Mouse (Mus musculus): ENCODE measurements at regions not wholly inside any gene's neighbourhood (a gene's known extent, or its start where the extent isn't known, plus 50 kb on each side); places are given as distances from the start of the nearest gene placed in this dataset.

DNA sequence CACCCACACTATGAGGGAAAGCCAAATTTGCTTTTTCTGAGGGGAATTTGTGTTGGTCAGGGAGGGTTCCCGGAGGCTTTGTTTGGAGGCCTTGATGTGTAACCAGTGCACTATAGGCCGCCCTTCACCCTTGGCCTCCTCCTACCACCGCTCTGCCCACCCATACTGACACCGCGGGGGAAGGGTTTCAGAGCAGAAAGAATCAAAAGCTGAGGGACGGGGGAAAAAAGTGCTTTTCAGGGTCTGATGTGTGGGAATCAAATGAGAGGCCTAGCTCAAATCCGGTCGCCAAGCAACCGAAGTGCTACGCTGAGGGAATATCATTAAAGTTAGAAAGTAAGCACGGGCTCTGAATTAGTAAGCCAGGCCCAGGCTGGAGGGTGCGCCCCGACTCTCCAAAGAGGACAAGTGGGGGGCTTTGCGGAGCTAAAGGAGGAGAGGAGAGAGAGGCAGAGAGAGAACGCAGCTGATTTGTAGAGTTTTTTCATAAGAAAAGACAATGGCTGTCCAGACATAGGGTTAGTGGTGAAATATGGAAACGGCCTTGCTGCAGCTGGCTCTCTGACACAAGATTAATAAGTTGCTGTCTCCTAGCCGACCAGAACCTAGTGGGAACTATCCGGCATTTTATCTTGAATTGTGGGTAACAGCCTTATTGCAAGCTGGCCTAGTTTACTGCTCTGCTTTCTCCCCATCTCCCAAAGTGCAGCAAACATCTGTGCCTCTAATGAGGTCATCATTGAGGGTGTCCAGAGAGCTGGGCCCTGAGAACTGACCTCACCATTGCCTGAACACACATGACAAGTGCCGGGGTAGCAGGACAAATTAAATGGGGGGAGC is 438.3 kb downstream of the Sox2 start:
- ATAC-seq (replicated peaks; ENCODE audit: low FRiP score) = 0 out of 2 replicates have a peak, but pooled peaks have one; percentile 66
- Histone ChIP-seq H3K9ac (no peak overlapping the region), H3K4me2 (no peak overlapping the region), H3K9me3 (replicated peaks) (no peaks in the 10 kb centered on the region), H3K4me1 (peaks cover 13% of the 10 kb centered on the region), H3K36me3 (no peaks in the 10 kb centered on the region), H3K27me3 (no peaks in the 10 kb centered on the region), H3K27ac (peak overlapping the region; percentile 54), H3K4me3 (replicated peaks) (no peak overlapping the region)
- WGBS = 51% methylated on average over 19 of the region's 19 CpGs

DNA sequence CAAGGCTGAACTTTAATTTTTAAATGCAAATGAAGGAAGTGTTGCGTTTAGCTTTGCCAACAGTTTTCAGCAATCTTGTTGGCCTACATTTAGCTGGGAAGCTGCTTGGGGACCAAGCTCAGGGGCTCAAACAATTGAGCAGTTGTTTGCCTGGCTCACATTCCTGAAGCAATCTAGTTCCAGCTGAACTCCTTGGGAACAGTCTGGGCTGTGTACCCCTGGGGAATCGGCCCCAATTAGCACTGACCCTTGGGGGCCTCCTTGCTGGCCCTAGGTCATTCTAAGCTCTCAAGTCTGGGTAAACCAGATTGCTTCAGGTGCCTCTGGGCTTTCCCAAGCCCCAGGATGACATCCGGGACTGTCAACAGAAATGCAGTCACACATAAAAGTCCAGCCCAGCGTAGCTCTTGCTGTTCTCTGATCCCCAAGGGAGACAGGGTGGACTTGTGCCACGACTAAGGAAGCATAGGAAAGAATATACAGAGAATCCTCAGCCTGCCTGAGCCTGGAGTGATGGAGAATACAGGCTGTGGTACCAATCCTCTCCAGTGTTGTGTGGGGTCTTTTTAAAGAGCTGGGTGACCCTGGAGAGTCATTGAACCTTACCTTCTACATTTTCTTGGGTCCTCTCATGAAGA is 440.4 kb downstream of the Sox2 start:
- no peaks in the 10 kb centered on the region for H3K27me3 ChIP-seq
- no peak overlapping the region for H3K4me3 ChIP-seq (replicated peaks)
- H3K36me3 ChIP-seq = no peaks in the 10 kb centered on the region
- H3K27ac ChIP-seq = no peak overlapping the region
- no peak overlapping the region for H3K4me2 ChIP-seq
- peaks cover 13% of the 10 kb centered on the region for H3K4me1 ChIP-seq
- peak; percentile 36; the same call in 1 of the 2 replicates for ATAC-seq (replicated peaks; ENCODE audit: low FRiP score)
- no peak overlapping the region for H3K9ac ChIP-seq
- no peaks in the 10 kb centered on the region for H3K9me3 ChIP-seq (replicated peaks)
- WGBS = 49% methylated on average over 5 of the region's 5 CpGs

DNA sequence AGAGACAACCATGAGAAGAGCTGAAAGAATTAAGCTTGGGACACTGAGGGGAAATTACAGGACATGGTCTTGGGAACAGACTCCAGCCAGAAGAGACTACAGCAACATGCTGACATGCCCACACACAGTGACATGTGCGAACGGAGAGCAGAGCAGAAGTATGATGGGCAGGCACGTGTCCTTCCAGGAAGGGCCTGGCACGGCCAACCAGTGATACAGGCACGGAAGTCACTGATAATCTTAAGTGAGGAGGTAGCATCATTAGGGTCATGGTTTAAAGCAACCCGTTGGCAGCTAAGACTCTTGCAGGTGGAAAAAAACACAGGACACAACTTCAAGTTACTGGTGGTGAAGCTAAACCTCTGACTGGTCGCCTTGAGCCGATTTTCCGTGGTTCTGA is 442.8 kb downstream of the Sox2 start:
- Histone ChIP-seq H3K4me3 (replicated peaks) (no peak overlapping the region), H3K9me3 (replicated peaks) (no peaks in the 10 kb centered on the region), H3K9ac (no peak overlapping the region), H3K4me2 (no peak overlapping the region), H3K36me3 (no peaks in the 10 kb centered on the region), H3K27me3 (no peaks in the 10 kb centered on the region), H3K4me1 (peaks cover 13% of the 10 kb centered on the region), H3K27ac (no peak overlapping the region)
- ATAC-seq (replicated peaks; ENCODE audit: low FRiP score) = no peak
- WGBS = 76% methylated on average over 9 of the region's 9 CpGs

DNA sequence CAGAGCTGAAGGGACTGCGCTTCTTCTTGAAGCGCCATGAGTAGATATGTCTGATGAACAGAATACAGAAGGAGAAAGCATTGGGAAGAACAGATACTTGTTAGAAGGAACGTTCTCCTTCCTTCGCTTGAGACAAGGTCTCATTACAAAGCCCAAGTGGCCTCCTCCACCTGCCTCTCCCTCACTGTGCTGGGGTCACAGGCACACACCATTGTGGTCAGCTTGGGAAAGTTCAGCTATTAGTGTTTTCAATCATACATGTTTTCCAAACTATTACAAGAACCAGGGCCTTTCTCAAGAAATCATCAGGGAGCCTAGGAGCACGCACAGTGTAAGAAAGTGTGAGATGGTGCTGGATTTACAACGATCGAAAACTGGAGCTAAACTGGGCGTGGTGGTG is 445.0 kb downstream of the Sox2 start:
- H3K4me2 ChIP-seq = no peak overlapping the region
- no peak overlapping the region for H3K4me3 ChIP-seq (replicated peaks)
- WGBS = 93% methylated on average over 8 of the region's 8 CpGs
- no peaks in the 10 kb centered on the region for H3K36me3 ChIP-seq
- no peaks in the 10 kb centered on the region for H3K9me3 ChIP-seq (replicated peaks)
- no peak for ATAC-seq (replicated peaks; ENCODE audit: low FRiP score)
- 0 out of 2 replicates have a peak, but pooled peaks cover 2% of the 10 kb centered on the region for H3K4me1 ChIP-seq
- H3K27ac ChIP-seq = no peak overlapping the region
- peaks cover 10% of the 10 kb centered on the region; the same call in 1 of the 2 replicates for H3K27me3 ChIP-seq
- H3K9ac ChIP-seq = no peak overlapping the region

DNA sequence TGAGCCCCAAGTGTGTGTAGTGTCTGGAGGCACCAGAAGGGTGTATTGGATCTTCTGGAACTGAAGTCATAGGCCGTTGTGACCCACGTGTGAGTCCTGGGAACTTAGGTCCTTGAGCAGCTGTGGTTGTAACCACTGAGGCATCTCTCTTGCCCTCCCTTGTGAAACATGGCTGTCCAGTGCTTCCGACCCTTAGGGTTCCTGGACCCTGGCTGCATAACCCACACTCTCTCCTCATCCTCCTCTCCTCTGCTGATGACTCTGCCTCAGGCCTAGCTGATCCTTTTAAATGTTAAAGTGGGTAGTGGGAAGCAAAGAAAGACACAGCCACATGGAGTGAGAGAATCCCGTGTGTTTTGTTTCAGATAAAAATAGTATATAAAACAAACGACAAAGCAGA is 446.2 kb downstream of the Sox2 start:
- no peaks in the 10 kb centered on the region for H3K36me3 ChIP-seq
- H3K4me1 ChIP-seq = no peaks in the 10 kb centered on the region
- H3K4me2 ChIP-seq = no peak overlapping the region
- H3K27me3 ChIP-seq = peaks cover 20% of the 10 kb centered on the region
- H3K9ac ChIP-seq = no peak overlapping the region
- no peaks in the 10 kb centered on the region for H3K9me3 ChIP-seq (replicated peaks)
- no peak overlapping the region for H3K27ac ChIP-seq
- ATAC-seq (replicated peaks; ENCODE audit: low FRiP score) = no peak
- no peak overlapping the region for H3K4me3 ChIP-seq (replicated peaks)
- 82% methylated on average over 5 of the region's 5 CpGs for WGBS

DNA sequence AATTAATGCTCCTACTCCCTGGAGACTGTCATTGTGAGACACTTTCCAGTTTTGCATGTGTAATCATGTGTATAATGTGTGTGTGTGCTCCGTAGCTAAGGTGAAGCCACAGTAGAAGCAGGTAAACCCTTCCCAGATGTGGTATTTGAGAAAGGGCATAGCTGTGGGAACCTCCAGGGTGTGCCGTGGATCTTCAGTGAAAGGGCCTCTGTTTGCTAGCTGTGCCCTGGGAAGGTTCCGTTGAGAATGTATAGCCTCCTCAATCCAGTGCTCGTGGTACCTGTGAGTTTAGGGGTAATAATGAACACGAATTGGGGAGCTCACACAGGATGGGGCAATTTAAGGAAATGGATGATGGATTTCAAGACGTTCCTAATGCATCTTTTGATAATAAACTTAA is 447.6 kb downstream of the Sox2 start:
- no peaks in the 10 kb centered on the region for H3K36me3 ChIP-seq
- H3K4me1 ChIP-seq = no peaks in the 10 kb centered on the region
- H3K4me3 ChIP-seq (replicated peaks) = no peak overlapping the region
- H3K9me3 ChIP-seq (replicated peaks) = no peaks in the 10 kb centered on the region
- 79% methylated on average over 6 of the region's 6 CpGs for WGBS
- H3K27ac ChIP-seq = no peak overlapping the region
- ATAC-seq (replicated peaks; ENCODE audit: low FRiP score) = no peak
- peaks cover 32% of the 10 kb centered on the region for H3K27me3 ChIP-seq
- no peak overlapping the region for H3K4me2 ChIP-seq
- H3K9ac ChIP-seq = no peak overlapping the region

DNA sequence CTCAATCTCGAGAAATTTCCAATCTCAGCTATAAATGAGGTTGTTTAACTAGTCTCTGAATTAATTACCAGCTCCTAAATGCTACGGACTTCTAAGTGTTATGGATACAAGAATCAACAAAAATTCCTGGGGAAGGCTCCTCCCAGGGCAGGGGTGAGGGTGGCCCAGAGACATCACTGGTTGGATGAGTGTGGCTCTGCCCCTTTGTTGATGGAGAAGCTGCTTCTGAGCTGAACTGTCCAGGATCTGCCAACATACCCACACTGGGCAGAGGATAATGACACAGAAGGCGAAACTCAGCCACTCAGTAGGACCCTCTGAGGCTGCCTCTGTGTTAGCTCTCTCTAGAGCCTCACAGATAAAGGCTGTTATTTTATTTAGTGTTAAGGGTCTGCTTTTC is 449.0 kb downstream of the Sox2 start:
- peaks cover 43% of the 10 kb centered on the region for H3K27me3 ChIP-seq
- no peak for ATAC-seq (replicated peaks; ENCODE audit: low FRiP score)
- H3K9me3 ChIP-seq (replicated peaks) = no peaks in the 10 kb centered on the region
- H3K4me1 ChIP-seq = no peaks in the 10 kb centered on the region
- no peak overlapping the region for H3K27ac ChIP-seq
- H3K4me2 ChIP-seq = no peak overlapping the region
- no peak overlapping the region for H3K9ac ChIP-seq
- WGBS = 61% methylated on average over 3 of the region's 3 CpGs
- no peaks in the 10 kb centered on the region for H3K36me3 ChIP-seq
- H3K4me3 ChIP-seq (replicated peaks) = no peak overlapping the region

DNA sequence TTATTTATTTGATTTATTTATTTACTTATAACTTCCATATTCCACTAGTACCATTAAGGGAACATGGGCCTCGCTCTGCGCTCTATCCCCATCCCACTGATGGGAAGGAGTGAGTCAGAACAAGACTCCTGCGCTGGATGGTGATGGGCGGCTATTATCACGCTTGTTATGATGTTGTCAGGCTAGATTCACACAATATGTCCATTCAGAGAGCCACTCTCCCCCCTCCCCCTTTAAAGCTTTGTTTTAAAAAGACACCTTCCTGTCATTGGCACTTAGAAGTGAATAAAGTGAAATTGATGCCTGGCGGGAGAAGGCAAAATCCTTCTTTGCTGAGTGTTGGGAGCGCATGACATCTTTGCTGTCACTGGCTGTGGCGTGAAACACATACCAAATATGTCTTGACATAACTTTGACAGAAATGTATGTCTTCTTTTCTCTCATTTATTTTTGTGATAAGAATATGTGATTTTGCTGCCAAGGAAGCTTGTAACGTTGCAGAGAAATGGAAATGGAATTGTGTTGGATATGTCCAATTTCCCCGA is 449.7 kb downstream of the Sox2 start:
- Histone ChIP-seq H3K4me3 (replicated peaks) (no peak overlapping the region), H3K9ac (no peak overlapping the region), H3K9me3 (replicated peaks) (no peaks in the 10 kb centered on the region), H3K4me2 (no peak overlapping the region), H3K27me3 (peaks cover 47% of the 10 kb centered on the region), H3K27ac (no peak overlapping the region), H3K36me3 (no peaks in the 10 kb centered on the region), H3K4me1 (no peaks in the 10 kb centered on the region)
- WGBS = 79% methylated on average over 10 of the region's 10 CpGs
- no peak for ATAC-seq (replicated peaks; ENCODE audit: low FRiP score)

DNA sequence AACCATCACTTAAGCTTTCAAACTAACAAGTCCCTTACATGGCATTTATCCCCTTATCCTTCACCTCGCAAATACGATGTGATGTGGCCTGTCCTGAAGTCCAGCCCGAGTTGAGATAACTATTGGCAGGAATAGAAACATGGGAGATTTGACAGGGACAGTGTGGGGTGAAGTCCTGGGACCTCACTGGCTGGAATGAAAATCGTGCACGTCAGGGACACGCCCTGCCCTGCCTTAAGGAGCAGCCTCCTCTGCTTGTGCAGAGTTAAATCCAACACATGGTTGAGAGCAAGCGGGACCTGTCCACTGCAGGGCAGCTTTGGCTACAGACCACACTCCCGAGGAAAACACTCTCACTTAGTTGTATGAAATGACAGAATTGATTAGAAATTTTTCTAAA is 451.1 kb downstream of the Sox2 start:
- no peak for ATAC-seq (replicated peaks; ENCODE audit: low FRiP score)
- Histone ChIP-seq H3K36me3 (no peaks in the 10 kb centered on the region), H3K4me3 (replicated peaks) (no peak overlapping the region), H3K4me2 (no peak overlapping the region), H3K27me3 (peaks cover 50% of the 10 kb centered on the region), H3K4me1 (no peaks in the 10 kb centered on the region), H3K27ac (no peak overlapping the region), H3K9me3 (replicated peaks) (no peaks in the 10 kb centered on the region), H3K9ac (no peak overlapping the region)
- WGBS = 76% methylated on average over 8 of the region's 8 CpGs

DNA sequence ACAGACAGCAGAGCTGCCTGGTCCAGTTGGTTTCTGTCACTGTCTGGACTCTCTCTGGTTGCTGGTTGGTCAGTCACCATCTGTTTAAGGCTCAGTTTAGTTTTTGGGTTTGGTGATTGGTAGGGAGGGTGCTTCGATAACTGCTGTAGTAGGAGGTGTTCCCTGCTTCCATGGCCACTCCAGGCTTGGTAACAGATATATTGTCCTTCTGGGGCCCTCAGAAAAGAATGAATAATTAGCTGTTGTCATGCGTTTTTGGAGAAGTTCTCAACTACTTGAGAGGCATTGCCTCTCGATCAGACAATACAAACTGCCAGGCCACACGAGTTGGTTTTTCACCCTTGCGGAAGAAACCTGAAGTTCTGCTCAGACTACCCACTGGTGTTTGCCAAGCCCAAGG is 451.7 kb downstream of the Sox2 start:
- Histone ChIP-seq H3K4me2 (no peak overlapping the region), H3K9me3 (replicated peaks) (no peaks in the 10 kb centered on the region), H3K4me3 (replicated peaks) (no peak overlapping the region), H3K36me3 (no peaks in the 10 kb centered on the region), H3K4me1 (no peaks in the 10 kb centered on the region), H3K9ac (no peak overlapping the region), H3K27ac (no peak overlapping the region), H3K27me3 (peaks cover 50% of the 10 kb centered on the region)
- no peak for ATAC-seq (replicated peaks; ENCODE audit: low FRiP score)
- WGBS = 68% methylated on average over 5 of the region's 5 CpGs

DNA sequence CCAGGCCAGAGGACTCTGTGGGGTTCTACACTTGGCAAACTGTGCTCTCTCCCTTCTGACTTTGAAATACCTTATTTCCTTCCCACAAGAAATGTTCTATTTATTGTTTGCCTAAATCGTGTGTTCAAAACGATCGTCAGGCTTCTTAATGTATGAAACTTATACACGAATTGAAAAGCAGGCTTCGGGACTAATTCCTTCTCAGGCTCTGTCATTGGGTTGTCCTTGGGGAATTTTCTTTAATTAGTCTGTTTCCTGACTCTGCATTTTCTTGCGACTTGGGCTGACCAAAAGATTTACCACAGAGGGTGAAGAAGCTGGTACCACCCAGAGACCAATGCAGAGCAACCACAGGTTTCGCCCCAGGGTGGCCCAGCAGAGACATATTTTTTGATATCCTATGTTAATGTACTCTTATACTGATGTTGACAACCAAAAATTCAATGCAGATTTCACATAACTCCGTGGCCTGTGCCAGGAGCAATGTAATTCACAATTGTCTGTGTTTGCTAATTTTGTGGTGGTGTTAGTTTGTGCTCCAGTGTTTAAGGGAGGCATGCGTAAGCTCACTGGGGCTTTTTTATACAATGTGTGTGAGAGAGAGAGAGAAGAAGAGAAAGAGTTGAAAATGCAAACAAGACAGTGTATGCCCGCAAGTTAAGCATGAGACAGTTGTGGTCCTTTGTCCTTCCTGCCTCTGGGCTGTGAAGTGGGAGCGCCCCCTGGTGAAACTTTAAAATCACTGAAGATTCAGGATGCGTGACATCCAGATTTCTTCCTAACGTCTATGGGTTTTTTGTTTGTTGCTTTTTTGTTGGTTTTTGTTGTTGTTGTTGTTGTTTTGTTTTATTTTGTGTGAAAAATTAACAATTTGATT is 452.7 kb downstream of the Sox2 start:
- Histone ChIP-seq H3K4me3 (replicated peaks) (no peak overlapping the region), H3K4me1 (no peaks in the 10 kb centered on the region), H3K27me3 (peaks cover 50% of the 10 kb centered on the region), H3K4me2 (no peak overlapping the region), H3K9me3 (replicated peaks) (no peaks in the 10 kb centered on the region), H3K27ac (no peak overlapping the region), H3K36me3 (no peaks in the 10 kb centered on the region), H3K9ac (no peak overlapping the region)
- 54% methylated on average over 13 of the region's 13 CpGs for WGBS
- 0 out of 2 replicates have a peak, but pooled peaks have one; percentile 46 for ATAC-seq (replicated peaks; ENCODE audit: low FRiP score)

DNA sequence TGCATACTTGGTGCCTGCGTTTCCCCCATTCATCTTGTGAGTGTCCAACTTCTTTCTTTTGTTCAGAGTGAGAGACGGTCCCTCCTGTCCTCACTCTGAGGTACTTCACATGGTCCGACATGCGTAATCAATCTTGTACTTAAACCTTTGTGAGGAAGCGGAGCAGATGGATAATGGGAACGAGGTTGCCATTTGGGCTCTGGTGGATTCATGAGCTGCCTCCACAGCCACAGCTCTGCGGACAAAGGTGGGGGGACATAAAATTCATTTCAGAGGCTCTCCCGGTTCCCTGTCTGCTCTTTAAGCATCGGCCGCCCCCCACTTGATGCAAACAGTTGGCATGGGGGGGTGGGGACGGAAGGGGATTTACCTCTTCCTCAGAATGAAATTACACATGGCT is 454.7 kb downstream of the Sox2 start:
- Histone ChIP-seq H3K27me3 (peaks cover 41% of the 10 kb centered on the region), H3K4me1 (no peaks in the 10 kb centered on the region), H3K9me3 (replicated peaks) (no peaks in the 10 kb centered on the region), H3K4me3 (replicated peaks) (no peak overlapping the region), H3K4me2 (no peak overlapping the region), H3K9ac (no peak overlapping the region), H3K27ac (no peak overlapping the region), H3K36me3 (no peaks in the 10 kb centered on the region)
- 59% methylated on average over 11 of the region's 11 CpGs for WGBS
- ATAC-seq (replicated peaks; ENCODE audit: low FRiP score) = no peak
